Mouse (Mus musculus) forebrain, postnatal 0 days (tissue): ENCODE data around the gene G6pc3. TPM values are rescaled to one million over a fixed set of nuclear protein-coding genes. Genes with fewer than 3 reads are reported as not detected.

ENCODE experiments used
- ATAC-seq: fragments of 200-750 bp; cut with Nextera tagmentation; 2 replicates; pipeline ENCODE4 v1.8.0; 2017; ENCODE audit warnings: mild to moderate bottlenecking, moderate library complexity
- DNase-seq: peaks from one replicate; pipeline ENCODE4 v3.0.0-alpha.2; 2015
- H3K27ac ChIP-seq: fragments of 300-500 bp; sonication (generic); 2 replicates; pipeline ENCODE4 v1.5.1; 2014; ENCODE audit warnings: low read depth, mild to moderate bottlenecking, antibody characterized with exemption, low read length, moderate library complexity, mixed read lengths
- H3K27me3 ChIP-seq: fragments of 300-500 bp; sonication (generic); 2 replicates; pipeline ENCODE4 v1.6.1; 2014; ENCODE audit warnings: mild to moderate bottlenecking, low read length, mixed read lengths; ENCODE audit not compliant: insufficient read depth
- H3K36me3 ChIP-seq: fragments of 300-500 bp; sonication (generic); 2 replicates; pipeline ENCODE4 v1.6.1; 2014; ENCODE audit warnings: mild to moderate bottlenecking, moderate library complexity; ENCODE audit not compliant: insufficient read depth
- H3K4me1 ChIP-seq: fragments of 300-500 bp; sonication (generic); 2 replicates; pipeline ENCODE4 v1.6.1; 2014; ENCODE audit warnings: antibody characterized with exemption; ENCODE audit not compliant: insufficient read depth
- H3K4me2 ChIP-seq: fragments of 300-500 bp; sonication (generic); 2 replicates; pipeline ENCODE4 v1.6.1; 2014; ENCODE audit warnings: low read depth, mild to moderate bottlenecking, moderate library complexity
- H3K4me3 ChIP-seq: fragments of 300-500 bp; sonication (generic); 2 replicates; pipeline ENCODE4 v1.5.1; 2014; ENCODE audit warnings: low read depth, low read length, mixed read lengths
- H3K9ac ChIP-seq: fragments of 300-500 bp; sonication (generic); 2 replicates; pipeline ENCODE4 v1.6.1; 2014; ENCODE audit warnings: mild to moderate bottlenecking
- H3K9me3 ChIP-seq: fragments of 300-500 bp; sonication (generic); 2 replicates; pipeline ENCODE4 v1.6.1; 2016; ENCODE audit warnings: low read length
- CTCF ChIP-seq: sonication (generic); IDR thresholded peaks from 2 replicates; pipeline ENCODE4 v1.5.1; 2016; ENCODE audit warnings: antibody characterized with exemption, control low read depth, low read depth
- WGBS: fragments of 180-500 bp; shearing (Covaris S2); extraction: QIAGEN DNeasy Blood & Tissue Kit; methylation state at CpG from one replicate; pipeline ENCODE4 v1.1.7; 2014; 5-methylcytosine and 5-hydroxymethylcytosine counted together
- polyA plus RNA-seq: library from polyadenylated mRNA; unstranded; fragments of >200 nt; fragmentation: Nextera tagmentation; extraction: Ambion mirVana; gene quantifications from 2 replicates; pipeline ENCODE4 v1.2.1, GENCODE M21; 2015
- total RNA-seq: library from RNA; depleted of rRNA; stranded (reverse); fragments of >200 nt; gene quantifications from 2 replicates; pipeline ENCODE4 v1.2.3, GENCODE M21; 2014; rRNA removed

G6pc3 gene
- 27.3 and 32.1 TPM in 2 replicates for total RNA-seq
- 27.4 and 32.0 TPM in 2 replicates for polyA plus RNA-seq

- H3K27me3 ChIP-seq = no peaks in the 10 kb centered on the region
- WGBS = 3% methylated on average over 43 of the region's 50 CpGs
- no peaks in the 10 kb centered on the region for H3K9me3 ChIP-seq
- no peak for TF ChIP-seq CTCF
- DNase-seq (peak; percentile 91), ATAC-seq (peak; percentile 87)
- H3K4me1 ChIP-seq = peaks cover 17% of the 10 kb centered on the region
- peak within 1 kb of the TSS; percentile 70 for H3K27ac ChIP-seq
- peak within 1 kb of the TSS; percentile 59 for H3K4me3 ChIP-seq
- peak within 1 kb of the TSS; percentile 86 for H3K4me2 ChIP-seq
- peak within 1 kb of the TSS; percentile 69 for H3K9ac ChIP-seq
- peaks cover 20% of the 10 kb centered on the region for H3K36me3 ChIP-seq
These were observed at the start of gene G6pc3 for GRCm38 (mm10) chr11:102189461-102190436. Gene G6pc3 (plus strand): TSS chr11:102189620.

GRCm38 (mm10) chr11:102140508-102140907 lies 48.9 kb upstream of the G6pc3 start:
- no peak overlapping the region for H3K4me3 ChIP-seq
- WGBS = 3% methylated on average over 5 of the region's 5 CpGs
- H3K36me3 ChIP-seq = no peaks in the 10 kb centered on the region
- no peaks in the 10 kb centered on the region for H3K9me3 ChIP-seq
- H3K4me1 ChIP-seq = no peaks in the 10 kb centered on the region
- no peak for ATAC-seq
- peaks cover 15% of the 10 kb centered on the region for H3K27me3 ChIP-seq
- no peak overlapping the region for H3K27ac ChIP-seq
- H3K4me2 ChIP-seq = no peak overlapping the region
- peak; percentile 84 for DNase-seq
- peak; percentile 88 for TF ChIP-seq CTCF
- no peak overlapping the region for H3K9ac ChIP-seq

GRCm38 (mm10) chr11:102142355-102142754 lies 47.1 kb upstream of the G6pc3 start:
- H3K27me3 ChIP-seq = peaks cover 32% of the 10 kb centered on the region
- no peaks in the 10 kb centered on the region for H3K4me1 ChIP-seq
- H3K4me3 ChIP-seq = no peak overlapping the region
- H3K9ac ChIP-seq = no peak overlapping the region
- DNase-seq (no peak), ATAC-seq (no peak)
- TF ChIP-seq CTCF = no peak
- no peaks in the 10 kb centered on the region for H3K36me3 ChIP-seq
- H3K9me3 ChIP-seq = no peaks in the 10 kb centered on the region
- no peak overlapping the region for H3K4me2 ChIP-seq
- WGBS = 65% methylated on average over 7 of the region's 7 CpGs
- no peak overlapping the region for H3K27ac ChIP-seq

GRCm38 (mm10) chr11:102144957-102145470 lies 44.4 kb upstream of the G6pc3 start:
- no peaks in the 10 kb centered on the region for H3K9me3 ChIP-seq
- DNase-seq = no peak
- no peak overlapping the region for H3K27ac ChIP-seq
- peak overlapping the region; percentile 18; the same call in 1 of the 2 replicates for H3K9ac ChIP-seq
- TF ChIP-seq CTCF = no peak
- no peaks in the 10 kb centered on the region for H3K4me1 ChIP-seq
- H3K36me3 ChIP-seq = no peaks in the 10 kb centered on the region
- peaks cover 52% of the 10 kb centered on the region for H3K27me3 ChIP-seq
- H3K4me3 ChIP-seq = no peak overlapping the region
- WGBS = 26% methylated on average over 13 of the region's 13 CpGs
- H3K4me2 ChIP-seq = peak overlapping the region; percentile 30; the same call in 1 of the 2 replicates
- ATAC-seq = no peak

GRCm38 (mm10) chr11:102145471-102146001 lies 43.9 kb upstream of the G6pc3 start, which contains the start of gene Nags:
Gene Nags (plus strand): TSS chr11:102145513.
- Histone ChIP-seq H3K4me1 (no peaks in the 10 kb centered on the region), H3K4me2 (peak within 1 kb of the TSS; percentile 30), H3K9ac (peak within 1 kb of the TSS; percentile 18; the same call in 1 of the 2 replicates), H3K4me3 (peak within 1 kb of the TSS; percentile 11; the same call in 1 of the 2 replicates), H3K9me3 (no peaks in the 10 kb centered on the region), H3K27me3 (peaks cover 52% of the 10 kb centered on the region), H3K27ac (no peak within 1 kb of the TSS), H3K36me3 (no peaks in the 10 kb centered on the region)
- DNase-seq (no peak), ATAC-seq (no peak)
- WGBS = 3% methylated on average over 50 of the region's 50 CpGs
- no peak for TF ChIP-seq CTCF

GRCm38 (mm10) chr11:102146005-102146404 lies 43.4 kb upstream of the G6pc3 start:
- no peak overlapping the region for H3K4me3 ChIP-seq
- 7% methylated on average over 16 of the region's 16 CpGs for WGBS
- TF ChIP-seq CTCF = no peak
- DNase-seq (no peak), ATAC-seq (no peak)
- H3K27me3 ChIP-seq = peaks cover 52% of the 10 kb centered on the region
- no peaks in the 10 kb centered on the region for H3K9me3 ChIP-seq
- H3K4me2 ChIP-seq = no peak overlapping the region
- no peaks in the 10 kb centered on the region for H3K4me1 ChIP-seq
- no peak overlapping the region for H3K9ac ChIP-seq
- no peaks in the 10 kb centered on the region for H3K36me3 ChIP-seq
- no peak overlapping the region for H3K27ac ChIP-seq

- H3K9ac ChIP-seq = no peak overlapping the region
- 10% methylated on average over 16 of the region's 17 CpGs for WGBS
- no peak overlapping the region for H3K4me3 ChIP-seq
- ATAC-seq = no peak
- TF ChIP-seq CTCF = no peak
- H3K9me3 ChIP-seq = no peaks in the 10 kb centered on the region
- no peak overlapping the region for H3K4me2 ChIP-seq
- H3K27ac ChIP-seq = no peak overlapping the region
- H3K4me1 ChIP-seq = no peaks in the 10 kb centered on the region
- no peaks in the 10 kb centered on the region for H3K36me3 ChIP-seq
- H3K27me3 ChIP-seq = peaks cover 52% of the 10 kb centered on the region
- DNase-seq = no peak
These were observed 42.9 kb upstream of the G6pc3 start for GRCm38 (mm10) chr11:102146531-102146930.
